ENCODE assay signal across 11 mouse cellular contexts in the genomic region with DNA sequence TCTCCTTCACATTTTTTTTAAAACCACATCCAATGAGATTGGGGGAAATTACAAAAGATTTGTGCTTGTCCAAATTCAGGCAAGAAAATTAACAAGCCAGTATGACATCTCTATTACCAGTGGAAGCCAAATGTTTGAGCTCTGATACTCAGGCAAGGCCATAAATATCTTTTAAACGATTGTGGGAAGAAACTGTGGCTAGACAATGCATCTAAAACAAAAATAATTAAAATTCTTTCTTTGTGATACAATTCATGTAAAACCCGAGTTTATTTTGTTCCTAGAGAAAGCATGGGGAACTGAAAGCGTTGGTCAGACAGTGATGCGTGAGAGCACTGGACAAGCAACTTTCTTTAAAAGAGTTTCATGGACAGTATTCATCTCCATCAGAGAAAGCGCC.
"Had no signal": no experiment of that assay in that cellular context is flagged by ENCODE, and none has a peak within 500 bp of the region (broad histone marks: within the 10 kb centered on the region; RNA-seq: fewer than 3 reads in every experiment).

No protein-coding gene starts in this region.

- H3K36me3 ChIP-seq: limb, embryonic 13.5 days; neural tube, embryonic 15.5 days had no signal

- H3K9me3 ChIP-seq: limb, embryonic 13.5 days; neural tube, embryonic 15.5 days had no signal

- H3K27me3 ChIP-seq: limb, embryonic 13.5 days; neural tube, embryonic 15.5 days had no signal

- H3K4me1 ChIP-seq: neural tube, embryonic 15.5 days had no signal

- DNase-seq: kidney, adult 9 months; left cerebral cortex, postnatal 4 days; lung, adult 18-20 months; right cerebral cortex, adult 18-20 months; right cerebral cortex, postnatal 25 days; thymus, postnatal 36 days had no signal

- H3K27ac ChIP-seq: limb, embryonic 13.5 days; liver, embryonic 14.5 days; neural tube, embryonic 15.5 days had no signal

- H3K9ac ChIP-seq: limb, embryonic 13.5 days; liver, embryonic 14.5 days; neural tube, embryonic 15.5 days had no signal

- H3K4me2 ChIP-seq: limb, embryonic 13.5 days; neural tube, embryonic 15.5 days had no signal

- ATAC-seq: intestine, embryonic 16.5 days had no signal

- H3K4me3 ChIP-seq: limb, embryonic 13.5 days; myocyte; neural tube, embryonic 15.5 days had no signal
